Mouse (Mus musculus): Measurements from ENCODE around the gene Tmem42. TPM values are rescaled to one million over a fixed set of nuclear protein-coding genes. Genes with fewer than 3 reads are reported as not detected.
A peak's percentile ranks its signal among the peaks of the same experiment; 100 is the strongest.

Gene Tmem42
- polyA plus RNA-seq, 1 experiment, result 3.9 TPM

GRCm38 (mm10) chr9:123047665-123048064, 26.5 kb downstream of the Tmem42 start:
- Histone ChIP-seq H3K4me3 (replicated peaks) (no peak overlapping the region), H3K4me1 (peaks cover 6% of the 10 kb centered on the region), H3K27me3 (replicated peaks) (peaks cover 52% of the 10 kb centered on the region), H3K36me3 (replicated peaks; ENCODE audit: low read length) (no peaks in the 10 kb centered on the region), H3K9me3 (peaks cover 9% of the 10 kb centered on the region; the same call in 1 of the 2 replicates)
- no peak for TF ChIP-seq FLI1 (IDR thresholded peaks at IDR 0.05; ENCODE audit: low read length)

GRCm38 (mm10) chr9:123058724-123059292, 37.7 kb downstream of the Tmem42 start:
- H3K36me3 ChIP-seq (replicated peaks; ENCODE audit: low read length), result no peaks in the 10 kb centered on the region
- H3K9me3 ChIP-seq, result peaks cover 12% of the 10 kb centered on the region
- peaks cover 26% of the 10 kb centered on the region for H3K4me1 ChIP-seq
- peaks cover 55% of the 10 kb centered on the region for H3K27me3 ChIP-seq (replicated peaks)
- H3K4me3 ChIP-seq (replicated peaks), result peak overlapping the region; percentile 28
- TF ChIP-seq FLI1 (IDR thresholded peaks at IDR 0.05; ENCODE audit: low read length), result no peak
- TF ChIP-seq GATA1 (IDR thresholded peaks at IDR 0.05; ENCODE audit: borderline replicate concordance, low read length), result no peak

GRCm38 (mm10) chr9:123060172-123060571, 39.0 kb downstream of the Tmem42 start:
- H3K27me3 ChIP-seq (replicated peaks), result peaks cover 59% of the 10 kb centered on the region
- no peak overlapping the region for H3K4me3 ChIP-seq (replicated peaks)
- peaks cover 12% of the 10 kb centered on the region for H3K9me3 ChIP-seq
- H3K36me3 ChIP-seq (replicated peaks; ENCODE audit: low read length), result no peaks in the 10 kb centered on the region
- peaks cover 26% of the 10 kb centered on the region for H3K4me1 ChIP-seq
- no peak for TF ChIP-seq GATA1 (IDR thresholded peaks at IDR 0.05; ENCODE audit: borderline replicate concordance, low read length)
- TF ChIP-seq FLI1 (IDR thresholded peaks at IDR 0.05; ENCODE audit: low read length), result no peak

Other genes starting within 250 kb of the Tmem42 start
- 0.03 TPM in 1 of 2 replicates, not detected in the other for gene Tcaim, start 215.8 kb upstream of the Tmem42 start, polyA plus RNA-seq (2012; ENCODE audit: insufficient read depth, low replicate concordance)
- gene Gm35549, start 177.3 kb upstream of the Tmem42 start, polyA plus RNA-seq (2012; ENCODE audit: insufficient read depth, low replicate concordance), result not detected in 2 replicates
- 3.9 TPM in 1 of 2 replicates, not detected in the other for gene Zfp445, start 155.3 kb upstream of the Tmem42 start, polyA plus RNA-seq (2012; ENCODE audit: insufficient read depth, low replicate concordance)
- gene Zkscan7, start 135.6 kb upstream of the Tmem42 start, polyA plus RNA-seq (2012; ENCODE audit: insufficient read depth, low replicate concordance), result not detected in 2 replicates
- gene Zfp105, start 98.3 kb upstream of the Tmem42 start, polyA plus RNA-seq (2012; ENCODE audit: insufficient read depth, low replicate concordance), result not detected in 2 replicates
- gene 1110059G10Rik, start 70.3 kb upstream of the Tmem42 start, polyA plus RNA-seq (2012; ENCODE audit: insufficient read depth, low replicate concordance), result 2.4 TPM in 1 of 2 replicates, not detected in the other
- 1.3 and 2.1 TPM in 2 replicates for gene Kif15, start 70.3 kb upstream of the Tmem42 start, polyA plus RNA-seq (2012; ENCODE audit: insufficient read depth, low replicate concordance)
- not detected in 2 replicates for gene Tgm4, start 13.4 kb downstream of the Tmem42 start, polyA plus RNA-seq (2012; ENCODE audit: insufficient read depth, low replicate concordance)
- 26.6 and 36.9 TPM in 2 replicates for gene Zdhhc3, start 91.9 kb downstream of the Tmem42 start, polyA plus RNA-seq (2012; ENCODE audit: insufficient read depth, low replicate concordance)
- gene Exosc7, start 91.9 kb downstream of the Tmem42 start, polyA plus RNA-seq (2012; ENCODE audit: insufficient read depth, low replicate concordance), result 10.5 TPM in 1 of 2 replicates, not detected in the other
- gene Clec3b, start 129.6 kb downstream of the Tmem42 start, polyA plus RNA-seq (2012; ENCODE audit: insufficient read depth, low replicate concordance), result 0.93 TPM in 1 of 2 replicates, not detected in the other
- gene Cdcp1, start 194.7 kb downstream of the Tmem42 start, polyA plus RNA-seq (2012; ENCODE audit: insufficient read depth, low replicate concordance), result 0.91 TPM in 1 of 2 replicates, not detected in the other
- 337 and 1,592 TPM in 2 replicates for gene Tmem158, start 239.4 kb downstream of the Tmem42 start, polyA plus RNA-seq (2012; ENCODE audit: insufficient read depth, low replicate concordance)